Mouse (Mus musculus) hindbrain, embryonic 11.5 days (tissue): ENCODE data around the gene Tex19.1. TPM values are rescaled to one million over a fixed set of nuclear protein-coding genes. Genes with fewer than 3 reads are reported as not detected.
"Not testable (repeated sequence)": the region's sequence is repeated elsewhere in the genome, so short reads cannot be mapped to it uniquely, and the experiment has no call there.

Source experiments
- ATAC-seq: fragments of 200-750 bp; cut with Nextera tagmentation; 2 replicates; pipeline ENCODE4 v1.8.0; 2017; ENCODE audit warnings: mild to moderate bottlenecking, moderate TSS enrichment, moderate library complexity; ENCODE audit not compliant: low FRiP score
- DNase-seq: peaks from one replicate; pipeline ENCODE4 v3.0.0-alpha.2; 2015; ENCODE audit warnings: low spot score
- H3K27ac ChIP-seq: fragments of 300-500 bp; sonication (generic); 2 replicates; pipeline ENCODE4 v1.5.1; 2014; ENCODE audit warnings: mild to moderate bottlenecking, low read depth, low read length
- H3K27me3 ChIP-seq: fragments of 300-500 bp; sonication (generic); 2 replicates; pipeline ENCODE4 v1.6.1; 2014; ENCODE audit warnings: mild to moderate bottlenecking, low read length, moderate library complexity, mixed read lengths; ENCODE audit not compliant: control insufficient read depth, insufficient read depth
- H3K36me3 ChIP-seq: fragments of 300-500 bp; sonication (generic); 2 replicates; pipeline ENCODE4 v1.6.1; 2014; ENCODE audit warnings: mild to moderate bottlenecking, low read length, moderate library complexity, mixed read lengths; ENCODE audit not compliant: control insufficient read depth, insufficient read depth
- H3K4me1 ChIP-seq: fragments of 300-500 bp; sonication (generic); replicated peaks from 2 replicates; pipeline ENCODE4 v1.6.1; 2014; ENCODE audit warnings: low read length, mixed read lengths; ENCODE audit not compliant: control insufficient read depth, insufficient read depth
- H3K4me2 ChIP-seq: fragments of 300-500 bp; sonication (generic); replicated peaks from 2 replicates; pipeline ENCODE4 v1.6.1; 2014; ENCODE audit warnings: mild to moderate bottlenecking, low read depth, low read length
- H3K4me3 ChIP-seq: fragments of 300-500 bp; sonication (generic); 2 replicates; pipeline ENCODE4 v1.5.1; 2014; ENCODE audit warnings: low read depth, low read length
- H3K9ac ChIP-seq: fragments of 300-500 bp; sonication (generic); 2 replicates; pipeline ENCODE4 v1.6.1; 2014; ENCODE audit warnings: low read depth, low read length
- H3K9me3 ChIP-seq: fragments of 300-500 bp; sonication (generic); 2 replicates; pipeline ENCODE4 v1.6.1; 2016; ENCODE audit warnings: low read length; ENCODE audit not compliant: control insufficient read depth
- WGBS: fragments of 180-500 bp; shearing (Covaris S2); extraction: QIAGEN DNeasy Blood & Tissue Kit; methylation state at CpG from one replicate; pipeline ENCODE4 v1.1.7; 2014; 5-methylcytosine and 5-hydroxymethylcytosine counted together
- polyA plus RNA-seq: library from polyadenylated mRNA; unstranded; fragments of >200 nt; fragmentation: Nextera tagmentation; extraction: Ambion mirVana; gene quantifications from 2 replicates; pipeline ENCODE4 v1.2.1, GENCODE M21; 2014

Gene Tex19.1
- polyA plus RNA-seq: 0.20 TPM in 1 of 2 replicates, not detected in the other

- no peak within 1 kb of the TSS for H3K4me3 ChIP-seq
- H3K27me3 ChIP-seq: no peaks in the 10 kb centered on the region
- H3K4me1 ChIP-seq: no peaks in the 10 kb centered on the region
- H3K9ac ChIP-seq: no peak within 1 kb of the TSS
- no peak for ATAC-seq
- 93% methylated on average over 22 of the region's 22 CpGs for WGBS
- no peaks in the 10 kb centered on the region for H3K36me3 ChIP-seq
- DNase-seq: no peak
- H3K9me3 ChIP-seq: no peaks in the 10 kb centered on the region
- no peak within 1 kb of the TSS for H3K27ac ChIP-seq
- H3K4me2 ChIP-seq: no peak within 1 kb of the TSS
Observed at GRCm38 (mm10) chr11:121145865-121146264, at the start of gene Tex19.1. TSS of gene Tex19.1 (plus strand) at chr11:121146143.

- Histone ChIP-seq H3K4me1 (no peaks in the 10 kb centered on the region), H3K4me3 (no peak overlapping the region), H3K27ac (no peak overlapping the region), H3K27me3 (no peaks in the 10 kb centered on the region), H3K4me2 (no peak overlapping the region), H3K9ac (no peak overlapping the region), H3K9me3 (no peaks in the 10 kb centered on the region), H3K36me3 (no peaks in the 10 kb centered on the region)
- ATAC-seq: no peak
- no peak for DNase-seq
- 77% methylated on average over 7 of the region's 7 CpGs for WGBS
Observed at GRCm38 (mm10) chr11:121099762-121100161, 46.2 kb upstream of the Tex19.1 start.

GRCm38 (mm10) chr11:121100692-121101091 lies 45.3 kb upstream of the Tex19.1 start:
- no peaks in the 10 kb centered on the region for H3K9me3 ChIP-seq
- H3K27ac ChIP-seq: no peak overlapping the region
- WGBS: 80% methylated on average over 7 of the region's 7 CpGs
- H3K4me1 ChIP-seq: no peaks in the 10 kb centered on the region
- no peak overlapping the region for H3K9ac ChIP-seq
- no peaks in the 10 kb centered on the region for H3K27me3 ChIP-seq
- ATAC-seq: no peak
- H3K4me2 ChIP-seq: no peak overlapping the region
- DNase-seq: no peak
- no peaks in the 10 kb centered on the region for H3K36me3 ChIP-seq
- no peak overlapping the region for H3K4me3 ChIP-seq

GRCm38 (mm10) chr11:121101124-121101805 lies 44.7 kb upstream of the Tex19.1 start:
- 92% methylated on average over 4 of the region's 4 CpGs for WGBS
- no peak for ATAC-seq

GRCm38 (mm10) chr11:121107242-121107641 lies 38.7 kb upstream of the Tex19.1 start:
- not testable (repeated sequence) for H3K27ac ChIP-seq, H3K27me3 ChIP-seq, H3K4me3 ChIP-seq, H3K9ac ChIP-seq, DNase-seq, H3K4me2 ChIP-seq, H3K9me3 ChIP-seq, H3K36me3 ChIP-seq, ATAC-seq, H3K4me1 ChIP-seq
- WGBS: 89% methylated on average over 1 of the region's 1 CpGs

More at GRCm38 (mm10) chr11:121101124-121101805, 44.7 kb upstream of the Tex19.1 start:
- Histone ChIP-seq H3K36me3 (no peaks in the 10 kb centered on the region), H3K27ac (no peak overlapping the region), H3K4me1 (no peaks in the 10 kb centered on the region), H3K27me3 (no peaks in the 10 kb centered on the region), H3K9me3 (no peaks in the 10 kb centered on the region), H3K4me2 (no peak overlapping the region), H3K4me3 (no peak overlapping the region), H3K9ac (no peak overlapping the region)
- no peak for DNase-seq

GRCm38 (mm10) chr11:121108061-121108460 lies 37.9 kb upstream of the Tex19.1 start:
- 75% methylated on average over 9 of the region's 9 CpGs for WGBS

GRCm38 (mm10) chr11:121109986-121110385 lies 36.0 kb upstream of the Tex19.1 start:
- H3K4me3 ChIP-seq: no peak overlapping the region
- ATAC-seq (no peak), DNase-seq (peak; percentile 25)
- H3K27me3 ChIP-seq: no peaks in the 10 kb centered on the region
- no peak overlapping the region for H3K4me2 ChIP-seq
- no peak overlapping the region for H3K27ac ChIP-seq
- no peaks in the 10 kb centered on the region for H3K9me3 ChIP-seq
- 22% methylated on average over 2 of the region's 2 CpGs for WGBS
- H3K9ac ChIP-seq: no peak overlapping the region
- H3K36me3 ChIP-seq: no peaks in the 10 kb centered on the region
- H3K4me1 ChIP-seq: no peaks in the 10 kb centered on the region

More at GRCm38 (mm10) chr11:121108061-121108460, 37.9 kb upstream of the Tex19.1 start:
- no peak for ATAC-seq
- Histone ChIP-seq H3K9ac (no peak overlapping the region), H3K27ac (no peak overlapping the region), H3K4me3 (no peak overlapping the region), H3K36me3 (no peaks in the 10 kb centered on the region), H3K9me3 (no peaks in the 10 kb centered on the region), H3K4me1 (no peaks in the 10 kb centered on the region), H3K27me3 (no peaks in the 10 kb centered on the region), H3K4me2 (no peak overlapping the region)
- no peak for DNase-seq

GRCm38 (mm10) chr11:121111051-121111450 lies 34.9 kb upstream of the Tex19.1 start:
- H3K4me3 ChIP-seq: no peak overlapping the region
- no peak for DNase-seq
- no peaks in the 10 kb centered on the region for H3K36me3 ChIP-seq
- H3K9me3 ChIP-seq: no peaks in the 10 kb centered on the region
- H3K9ac ChIP-seq: no peak overlapping the region
- H3K27ac ChIP-seq: no peak overlapping the region
- H3K27me3 ChIP-seq: no peaks in the 10 kb centered on the region
- no peak for ATAC-seq
- WGBS: 93% methylated on average over 3 of the region's 3 CpGs
- no peak overlapping the region for H3K4me2 ChIP-seq
- H3K4me1 ChIP-seq: no peaks in the 10 kb centered on the region

GRCm38 (mm10) chr11:121111601-121112000 lies 34.3 kb upstream of the Tex19.1 start:
- no peaks in the 10 kb centered on the region for H3K36me3 ChIP-seq

More at GRCm38 (mm10) chr11:121111601-121112000, 34.3 kb upstream of the Tex19.1 start:
- no peak for DNase-seq
- H3K9me3 ChIP-seq: no peaks in the 10 kb centered on the region
- H3K27me3 ChIP-seq: no peaks in the 10 kb centered on the region
- WGBS: 77% methylated on average over 1 of the region's 1 CpGs
- no peak overlapping the region for H3K27ac ChIP-seq
- no peaks in the 10 kb centered on the region for H3K4me1 ChIP-seq
- H3K4me2 ChIP-seq: no peak overlapping the region
- no peak overlapping the region for H3K9ac ChIP-seq
- no peak overlapping the region for H3K4me3 ChIP-seq
- ATAC-seq: no peak
